Mouse (Mus musculus) lung, postnatal 10 days (tissue): Measurements from ENCODE around the gene Ppfia1.

ENCODE experiments used
- DNase-seq: peaks from one replicate; pipeline ENCODE4 v3.0.0; 2021

Gene Ppfia1

GRCm38 (mm10) chr7:144553237-144554122, at the start of gene Ppfia1:
Gene Ppfia1 (minus strand): TSS chr7:144553729.
- DNase-seq, result peak; percentile 98

- no peak for DNase-seq
Observed at GRCm38 (mm10) chr7:144600333-144600900, 46.9 kb upstream of the Ppfia1 start.

- DNase-seq, result no peak
Observed at GRCm38 (mm10) chr7:144589508-144589907, 36.0 kb upstream of the Ppfia1 start.

- peak; percentile 68 for DNase-seq
Observed at GRCm38 (mm10) chr7:144587291-144587690, 33.8 kb upstream of the Ppfia1 start.

- DNase-seq, result peak; percentile 87
Observed at GRCm38 (mm10) chr7:144585648-144586047, 32.1 kb upstream of the Ppfia1 start.

- peak; percentile 75 for DNase-seq
Observed at GRCm38 (mm10) chr7:144583619-144584018, 30.1 kb upstream of the Ppfia1 start.

- DNase-seq, result peak; percentile 97
Observed at GRCm38 (mm10) chr7:144582284-144582980, 28.9 kb upstream of the Ppfia1 start, which contains the start of gene Fadd. Gene Fadd (minus strand): TSS chr7:144582463.

- DNase-seq, result peak; percentile 92
Observed at GRCm38 (mm10) chr7:144581559-144582283, 28.2 kb upstream of the Ppfia1 start.

GRCm38 (mm10) chr7:144577876-144578275, 24.3 kb upstream of the Ppfia1 start:
- DNase-seq, result no peak

- DNase-seq, result no peak
Observed at GRCm38 (mm10) chr7:144572234-144572633, 18.7 kb upstream of the Ppfia1 start.

GRCm38 (mm10) chr7:144571598-144571997, 18.1 kb upstream of the Ppfia1 start:
- no peak for DNase-seq

GRCm38 (mm10) chr7:144569428-144569827, 15.9 kb upstream of the Ppfia1 start:
- peak; percentile 80 for DNase-seq

- DNase-seq, result no peak
Observed at GRCm38 (mm10) chr7:144568091-144568490, 14.6 kb upstream of the Ppfia1 start.

GRCm38 (mm10) chr7:144566921-144567682, 13.6 kb upstream of the Ppfia1 start:
- DNase-seq, result no peak

- peak; percentile 55 for DNase-seq
Observed at GRCm38 (mm10) chr7:144563456-144564155, 10.1 kb upstream of the Ppfia1 start.

- DNase-seq, result peak; percentile 60
Observed at GRCm38 (mm10) chr7:144562016-144562415, 8.5 kb upstream of the Ppfia1 start.

GRCm38 (mm10) chr7:144560594-144560993, 7.1 kb upstream of the Ppfia1 start:
- DNase-seq, result no peak

GRCm38 (mm10) chr7:144558552-144558951, 5.0 kb upstream of the Ppfia1 start:
- no peak for DNase-seq

GRCm38 (mm10) chr7:144554123-144554472, 569 bp upstream of the Ppfia1 start:
- no peak for DNase-seq

GRCm38 (mm10) chr7:144552274-144552673, 1.3 kb downstream of the Ppfia1 start:
- no peak for DNase-seq

GRCm38 (mm10) chr7:144550811-144551210, 2.7 kb downstream of the Ppfia1 start:
- no peak for DNase-seq
